Mouse (Mus musculus) spleen, postnatal 14 days (tissue): ENCODE measurements around the gene Adamtsl5.
A peak's percentile ranks its signal among the peaks of the same experiment; 100 is the strongest.

Source experiments
- DNase-seq, 2 experiments: peaks; one replicate each; pipeline ENCODE4 v3.0.0; 2021 to 2022; ENCODE audit warnings: low spot score in 2 of 2

The Adamtsl5 gene

DNA sequence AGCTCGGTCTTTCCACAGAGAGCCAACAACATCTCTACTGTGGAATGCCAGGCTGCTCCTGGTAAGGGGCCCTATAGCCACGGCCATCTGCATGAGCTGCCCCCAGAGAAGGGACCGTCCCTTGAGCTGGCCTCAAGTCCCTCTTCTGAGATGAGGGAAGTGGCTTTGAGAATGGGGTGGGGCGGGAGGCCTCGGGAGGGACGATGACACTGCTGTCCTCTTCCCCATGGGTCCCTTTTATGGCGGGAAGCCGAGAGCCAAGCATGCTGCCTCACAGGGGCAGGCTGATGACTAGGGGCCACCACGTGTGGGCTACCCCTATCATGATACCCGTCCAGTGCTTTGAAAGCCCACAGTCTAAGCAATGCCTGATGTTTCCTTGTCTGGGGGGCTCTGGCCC lies 31.2 kb downstream of the Adamtsl5 start:
- no peak for DNase-seq

DNA sequence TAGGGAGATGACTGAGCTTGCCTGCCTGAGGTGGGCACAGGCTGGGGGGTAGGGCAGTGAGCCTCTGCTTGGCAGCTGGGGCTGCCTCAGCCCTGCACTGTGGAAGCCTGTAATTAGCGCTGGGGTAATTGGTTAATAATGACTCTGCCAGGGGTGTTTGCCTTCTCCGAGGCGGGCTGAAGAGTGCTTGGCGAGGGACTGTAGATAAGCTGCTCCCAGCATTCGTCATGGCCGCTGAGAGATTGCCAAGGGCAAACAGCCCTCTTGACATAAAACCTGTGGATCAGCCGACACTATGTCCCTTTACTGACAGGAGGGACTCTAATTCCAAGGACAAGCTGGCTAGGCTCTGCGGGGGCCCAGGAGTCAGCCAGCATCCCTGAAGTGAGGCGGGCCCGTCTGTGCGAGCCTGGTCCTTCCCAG lies 31.8 kb downstream of the Adamtsl5 start:
- DNase-seq: no peak

DNA sequence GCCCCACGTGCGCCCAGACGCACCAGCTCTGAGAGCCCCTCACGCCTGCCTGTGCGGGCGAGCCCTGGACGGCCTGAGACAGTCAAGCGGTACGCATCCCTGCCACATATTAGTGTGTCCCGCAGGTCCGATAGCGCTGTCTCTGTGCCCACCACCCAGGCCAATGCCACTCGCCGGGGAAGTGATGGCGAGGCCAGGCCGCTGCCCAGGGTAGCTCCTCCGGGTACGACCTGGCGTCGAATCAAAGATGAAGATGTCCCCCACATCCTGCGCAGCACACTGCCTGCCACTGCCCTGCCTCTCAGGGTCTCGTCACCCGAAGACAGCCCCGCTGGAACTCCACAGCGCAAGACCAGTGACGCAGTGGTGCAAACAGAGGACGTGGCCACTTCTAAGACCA lies 32.9 kb downstream of the Adamtsl5 start:
- DNase-seq: no peak

DNA sequence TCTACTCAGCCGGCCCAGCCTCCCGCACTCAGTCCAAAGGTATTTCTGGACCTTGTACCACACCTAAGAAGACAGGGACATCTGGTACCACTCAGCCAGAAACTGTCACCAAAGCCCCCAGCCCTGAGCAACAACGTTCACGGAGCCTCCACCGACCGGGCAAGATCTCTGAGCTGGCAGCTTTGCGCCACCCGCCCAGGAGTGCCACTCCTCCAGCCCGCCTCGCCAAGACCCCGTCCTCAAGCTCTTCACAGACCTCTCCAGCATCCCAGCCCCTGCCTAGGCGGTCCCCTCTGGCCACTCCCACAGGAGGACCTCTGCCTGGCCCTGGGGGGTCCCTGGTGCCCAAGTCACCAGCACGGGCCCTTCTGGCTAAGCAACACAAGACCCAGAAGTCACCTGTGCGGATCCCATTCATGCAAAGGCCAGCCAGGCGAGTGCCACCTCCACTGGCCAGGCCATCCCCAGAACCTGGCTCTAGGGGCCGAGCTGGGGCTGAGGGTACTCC lies 33.7 kb downstream of the Adamtsl5 start:
- DNase-seq: no peak

DNA sequence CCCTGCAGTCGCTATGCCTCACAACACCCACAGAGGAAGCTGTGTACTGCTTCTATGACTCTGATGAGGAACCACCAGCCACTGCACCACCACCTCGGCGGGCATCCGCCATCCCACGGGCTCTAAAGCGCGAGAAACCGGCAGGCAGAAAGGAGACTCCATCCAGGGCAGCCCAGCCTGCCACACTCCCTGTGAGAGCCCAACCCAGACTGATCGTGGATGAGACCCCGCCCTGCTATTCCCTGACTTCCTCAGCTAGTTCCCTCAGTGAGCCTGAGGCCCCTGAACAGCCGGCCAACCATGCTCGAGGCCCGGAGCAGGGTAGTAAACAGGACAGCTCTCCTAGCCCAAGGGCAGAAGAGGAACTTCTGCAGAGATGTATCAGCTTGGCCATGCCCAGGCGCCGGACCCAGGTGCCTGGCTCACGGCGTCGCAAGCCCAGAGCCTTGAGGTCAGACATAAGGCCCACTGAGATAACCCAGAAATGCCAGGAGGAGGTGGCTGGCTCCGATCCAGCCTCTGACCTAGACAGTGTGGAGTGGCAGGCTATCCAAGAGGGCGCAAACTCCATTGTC lies 34.5 kb downstream of the Adamtsl5 start:
- peak in 1 of 2 experiments; percentile 48 for DNase-seq

DNA sequence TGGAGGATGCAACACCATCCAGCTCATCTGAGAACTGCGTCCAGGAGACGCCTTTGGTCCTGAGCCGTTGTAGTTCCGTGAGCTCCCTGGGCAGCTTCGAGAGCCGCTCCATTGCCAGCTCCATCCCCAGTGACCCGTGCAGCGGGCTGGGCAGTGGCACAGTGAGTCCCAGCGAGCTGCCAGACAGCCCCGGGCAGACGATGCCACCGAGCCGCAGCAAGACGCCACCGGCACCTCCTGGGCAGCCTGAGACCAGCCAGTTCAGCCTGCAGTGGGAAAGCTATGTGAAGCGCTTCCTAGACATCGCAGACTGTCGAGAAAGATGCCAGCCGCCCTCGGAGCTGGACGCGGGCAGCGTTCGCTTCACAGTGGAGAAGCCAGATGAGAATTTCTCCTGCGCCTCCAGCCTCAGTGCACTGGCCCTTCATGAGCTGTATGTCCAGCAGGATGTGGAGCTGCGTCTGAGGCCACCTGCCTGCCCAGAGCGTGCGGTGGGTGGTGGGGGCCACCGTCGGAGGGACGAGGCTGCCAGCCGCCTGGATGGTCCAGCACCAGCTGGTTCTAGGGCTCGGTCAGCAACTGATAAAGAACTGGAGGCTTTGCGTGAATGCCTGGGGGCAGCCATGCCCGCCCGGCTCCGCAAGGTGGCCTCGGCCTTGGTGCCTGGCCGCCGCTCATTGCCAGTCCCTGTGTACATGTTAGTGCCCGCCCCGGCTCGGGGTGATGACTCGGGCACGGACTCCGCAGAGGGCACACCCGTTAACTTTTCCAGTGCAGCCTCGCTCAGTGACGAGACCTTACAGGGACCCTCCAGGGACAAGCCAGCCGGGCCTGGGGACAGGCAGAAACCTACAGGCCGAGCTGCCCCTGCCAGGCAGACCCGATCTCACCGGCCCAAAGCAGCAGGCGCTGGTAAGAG lies 35.4 kb downstream of the Adamtsl5 start:
- DNase-seq: no peak

DNA sequence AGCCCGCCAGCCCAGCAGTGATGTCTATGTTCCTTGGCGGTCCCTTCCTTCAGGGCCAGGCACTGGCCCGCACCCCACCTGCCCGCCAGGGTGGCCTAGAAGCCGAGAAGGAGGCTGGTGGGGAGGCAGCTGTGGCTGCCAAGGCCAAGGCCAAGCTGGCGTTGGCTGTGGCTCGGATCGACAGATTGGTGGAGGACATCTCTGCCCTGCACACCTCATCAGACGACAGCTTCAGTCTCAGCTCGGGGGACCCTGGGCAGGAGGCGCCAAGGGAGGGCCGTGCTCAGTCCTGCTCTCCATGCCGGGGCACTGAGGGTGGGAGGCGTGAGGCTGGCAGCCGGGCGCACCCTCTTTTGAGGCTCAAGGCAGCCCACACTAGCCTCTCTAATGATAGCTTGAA lies 36.7 kb downstream of the Adamtsl5 start:
- DNase-seq: no peak

DNA sequence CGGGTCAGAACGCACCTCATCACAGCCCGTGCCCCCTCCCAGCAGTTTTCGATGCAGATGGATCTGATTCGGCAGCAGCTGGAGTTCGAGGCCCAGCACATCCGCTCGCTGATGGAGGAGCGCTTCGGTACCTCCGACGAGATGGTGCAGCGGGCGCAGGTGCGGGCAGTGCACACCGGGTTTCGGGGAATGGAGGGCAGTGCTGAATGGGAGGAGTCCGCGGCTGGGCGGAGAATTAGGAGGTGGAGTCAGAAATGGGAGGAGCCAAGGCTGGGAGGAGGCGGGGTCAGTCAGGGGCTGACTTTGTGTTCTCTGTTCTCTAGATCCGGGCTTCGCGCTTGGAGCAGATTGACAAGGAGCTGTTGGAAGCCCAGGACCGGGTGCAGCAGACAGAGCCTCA lies 43.4 kb downstream of the Adamtsl5 start:
- DNase-seq: peak; percentile 48 to 52

DNA sequence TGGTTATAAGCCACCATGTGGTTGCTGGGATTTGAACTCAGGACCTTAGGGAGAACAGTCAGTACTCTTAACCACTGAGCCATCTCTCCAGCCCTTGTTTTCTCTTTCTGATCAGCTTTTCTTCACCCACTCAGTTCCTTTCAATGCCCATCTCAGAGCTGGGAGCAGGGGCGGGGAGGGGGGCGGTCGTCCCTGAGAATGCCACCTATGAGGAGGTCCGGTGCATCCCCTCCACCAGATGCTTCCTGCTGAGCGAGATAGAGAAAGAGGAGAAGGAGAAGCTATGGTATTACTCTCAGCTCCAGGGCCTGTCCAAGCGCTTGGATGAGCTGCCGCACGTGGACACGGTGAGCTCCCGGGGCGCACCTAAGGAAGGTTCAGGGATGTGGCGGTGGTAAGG lies 43.8 kb downstream of the Adamtsl5 start:
- no peak for DNase-seq

DNA sequence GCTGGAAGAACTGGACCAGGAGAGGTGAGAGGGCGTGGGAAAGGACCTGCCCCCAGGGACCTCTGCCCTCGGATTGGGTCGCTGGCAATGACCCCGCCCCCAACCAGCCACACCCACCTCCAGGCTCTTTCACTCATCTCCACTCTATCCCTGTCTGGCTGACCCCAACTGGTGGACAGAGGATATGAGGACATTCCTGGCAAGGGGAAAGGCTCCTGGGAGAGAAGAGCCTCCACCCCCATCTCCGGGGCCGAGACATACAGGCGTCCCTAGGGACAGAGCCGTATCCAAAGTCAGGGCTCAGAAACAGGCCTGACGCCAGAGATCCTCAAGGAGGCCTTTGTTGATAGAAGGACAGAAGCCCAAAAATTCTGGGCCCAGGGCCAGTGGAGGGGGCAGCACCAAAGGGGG lies 45.7 kb downstream of the Adamtsl5 start:
- DNase-seq: no peak

DNA sequence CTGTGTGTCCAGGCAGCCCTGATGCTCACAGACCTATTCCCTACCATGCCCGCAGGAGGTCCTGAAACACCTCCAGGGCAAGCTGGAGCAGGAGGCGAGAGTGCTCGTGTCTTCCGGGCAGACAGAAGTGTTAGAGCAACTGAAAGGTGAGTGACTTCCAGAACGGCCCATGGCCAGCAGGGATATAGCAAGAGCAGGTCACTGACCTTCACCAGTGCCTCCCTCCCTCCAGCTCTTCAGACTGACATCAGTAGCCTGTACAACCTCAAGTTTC lies 46.2 kb downstream of the Adamtsl5 start:
- DNase-seq: no peak

DNA sequence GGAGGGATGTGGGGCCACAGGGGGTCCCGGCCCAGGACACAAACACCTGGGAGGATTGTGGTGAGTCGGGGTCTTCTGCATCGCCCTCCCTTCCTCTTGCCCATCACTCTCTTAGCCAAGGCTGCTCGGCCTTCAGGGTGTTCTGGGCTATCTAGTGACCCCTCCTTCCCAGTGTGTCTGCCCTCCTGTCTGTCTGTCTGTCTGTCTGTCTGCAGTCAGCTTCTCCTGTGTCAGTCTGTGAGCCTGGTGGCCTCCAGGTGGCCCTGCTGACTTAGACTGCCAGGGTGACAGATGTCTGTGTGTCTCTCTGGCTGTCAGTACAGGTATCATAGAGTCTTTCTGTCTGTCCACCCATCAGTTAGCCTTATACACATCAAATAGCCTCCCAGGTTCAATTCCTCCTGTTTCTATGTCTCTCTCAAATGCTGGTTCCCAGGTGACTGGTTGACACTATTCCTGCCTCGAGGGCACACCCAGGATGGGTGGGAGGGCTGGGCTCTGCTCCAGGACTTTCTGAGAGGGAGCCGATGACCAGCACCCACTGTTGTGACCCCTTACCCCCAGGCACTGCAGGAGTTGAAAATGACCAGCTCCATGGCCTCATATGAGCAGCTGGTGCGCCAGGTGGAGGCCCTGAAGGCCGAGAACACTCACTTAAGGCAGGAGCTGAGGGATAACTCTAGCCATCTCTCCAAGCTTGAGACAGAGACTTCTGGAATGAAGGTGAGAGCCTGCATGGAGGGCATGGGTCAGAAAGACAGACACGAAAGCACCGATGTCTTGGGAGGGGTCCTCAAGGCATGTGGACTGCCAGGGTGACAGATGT lies 46.7 kb downstream of the Adamtsl5 start:
- DNase-seq: no peak

DNA sequence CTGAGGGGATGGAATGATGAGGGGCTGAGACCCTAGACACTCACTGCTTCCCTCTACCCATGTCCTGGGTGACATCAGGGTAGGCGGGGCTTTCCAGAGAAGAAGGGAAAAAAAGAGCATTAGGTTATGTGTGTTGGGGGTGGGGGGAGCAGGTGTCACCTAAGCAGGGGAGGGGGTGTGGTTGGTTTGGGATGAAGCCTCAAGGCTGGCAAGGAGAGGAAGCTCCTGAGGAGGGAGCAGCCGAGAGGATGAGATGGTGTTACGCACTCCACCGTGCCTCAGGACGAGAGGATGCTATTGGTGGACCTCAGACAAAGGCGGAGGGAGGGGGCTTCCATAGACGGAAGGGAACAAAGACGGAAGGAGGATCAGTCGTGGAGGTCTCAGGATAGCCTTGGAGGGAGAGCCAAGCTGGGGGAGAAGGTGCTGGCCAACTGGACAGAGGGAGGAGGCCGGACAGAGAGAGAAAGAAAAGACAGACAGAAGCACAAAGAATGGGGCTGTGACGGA lies 47.5 kb downstream of the Adamtsl5 start:
- DNase-seq: no peak

DNA sequence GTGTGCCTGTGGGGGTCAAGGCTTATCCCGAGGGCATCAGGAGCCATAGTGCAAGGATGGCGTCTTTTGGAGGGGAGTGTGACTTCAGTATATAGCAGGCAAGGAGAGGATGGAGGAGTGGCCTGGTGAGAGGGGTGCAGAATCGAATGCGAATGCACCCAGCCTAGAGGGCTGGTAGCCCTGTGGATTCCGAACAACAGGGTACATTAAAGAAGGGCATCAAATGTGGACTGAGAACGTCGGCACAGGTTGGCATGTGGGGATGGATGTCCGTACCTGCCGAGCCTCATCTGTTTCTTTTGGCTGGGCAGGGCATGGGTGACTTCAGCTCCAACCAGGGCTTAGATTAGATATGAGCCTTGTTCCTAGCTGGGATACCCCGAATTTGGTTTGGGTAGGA lies 48.4 kb downstream of the Adamtsl5 start:
- no peak for DNase-seq

DNA sequence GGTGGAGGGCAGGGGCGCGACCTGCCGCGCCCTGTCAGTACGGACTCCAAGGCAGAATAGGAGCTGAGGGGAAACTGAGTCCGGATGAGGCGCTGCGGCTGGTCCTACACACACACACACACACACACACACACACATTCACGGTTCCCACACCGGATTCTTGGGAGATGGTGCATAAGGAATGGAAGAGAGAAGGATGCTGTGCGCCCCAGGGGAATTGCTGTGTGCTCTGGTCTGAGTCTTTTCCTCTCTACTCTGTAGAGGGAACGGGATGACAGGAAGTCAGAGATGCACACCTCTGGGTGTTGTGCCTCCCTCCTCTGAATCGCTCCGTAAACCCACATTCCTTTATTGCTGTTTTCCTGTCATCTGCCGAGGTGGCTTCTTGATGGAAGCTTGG lies 48.9 kb downstream of the Adamtsl5 start:
- DNase-seq: no peak

DNA sequence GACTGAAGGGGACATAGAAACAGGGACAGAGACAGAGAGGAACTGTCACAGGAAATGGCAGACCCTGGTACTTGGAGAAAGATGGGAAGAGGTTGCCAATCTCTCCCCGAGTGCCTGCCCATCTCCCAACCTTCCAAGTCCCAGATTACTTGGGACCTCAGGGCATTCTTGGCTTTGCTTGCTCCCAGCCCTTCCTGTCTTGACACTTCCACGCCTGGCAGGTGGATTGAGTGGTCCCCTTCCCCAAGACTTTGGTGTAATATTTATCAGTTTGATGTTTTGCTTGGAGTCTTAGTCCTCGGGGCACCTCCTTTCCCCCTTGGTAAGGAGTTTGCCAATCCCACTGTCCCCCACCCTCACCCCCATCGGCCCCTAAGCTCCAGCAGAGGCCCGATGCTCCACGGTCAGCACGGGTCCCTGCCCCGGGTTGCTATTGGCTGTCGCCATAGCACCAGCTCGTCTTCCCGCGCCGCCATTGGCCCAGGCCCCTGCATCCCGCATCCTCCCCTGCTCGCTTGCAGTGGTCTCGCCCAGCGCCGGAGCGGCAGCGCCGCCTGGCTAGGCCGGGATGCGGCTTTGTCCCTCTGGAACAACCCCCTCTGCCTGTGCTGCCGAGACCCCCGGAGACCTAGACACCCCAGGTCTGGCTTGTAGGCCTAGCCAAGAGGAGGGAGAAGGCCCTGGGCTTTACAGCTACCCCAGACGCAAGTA lies 49.5 kb downstream of the Adamtsl5 start:
- no peak for DNase-seq

DNA sequence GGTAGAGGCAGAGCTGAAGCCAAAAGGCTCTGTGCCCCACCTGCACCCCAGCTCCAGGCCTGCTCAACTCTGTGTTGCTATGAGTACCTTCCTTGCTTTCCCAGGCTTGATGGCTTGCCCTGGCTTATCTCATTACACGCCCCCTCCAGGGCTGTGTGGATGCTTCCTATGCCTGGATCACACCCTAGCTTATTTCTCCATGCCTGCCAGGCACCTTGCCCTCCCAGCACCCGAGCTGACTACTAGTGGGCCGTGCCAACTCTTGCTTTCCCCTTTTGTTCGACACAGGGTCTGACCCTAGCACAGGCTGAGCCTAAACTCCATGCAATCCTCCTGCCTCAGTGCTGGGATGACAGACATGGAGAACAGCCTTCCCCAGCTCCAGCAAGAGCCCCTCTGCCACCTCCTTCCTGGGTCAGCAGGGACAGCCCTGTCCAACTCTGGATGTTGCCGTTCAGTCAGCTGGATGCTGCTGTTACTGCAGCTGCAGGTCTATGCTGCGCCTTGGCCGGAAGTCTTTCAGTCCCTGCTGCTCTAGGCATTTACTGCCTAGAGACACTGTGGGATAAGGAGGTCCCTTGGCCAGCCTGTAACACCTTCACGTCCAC lies 50.6 kb downstream of the Adamtsl5 start:
- DNase-seq: no peak

DNA sequence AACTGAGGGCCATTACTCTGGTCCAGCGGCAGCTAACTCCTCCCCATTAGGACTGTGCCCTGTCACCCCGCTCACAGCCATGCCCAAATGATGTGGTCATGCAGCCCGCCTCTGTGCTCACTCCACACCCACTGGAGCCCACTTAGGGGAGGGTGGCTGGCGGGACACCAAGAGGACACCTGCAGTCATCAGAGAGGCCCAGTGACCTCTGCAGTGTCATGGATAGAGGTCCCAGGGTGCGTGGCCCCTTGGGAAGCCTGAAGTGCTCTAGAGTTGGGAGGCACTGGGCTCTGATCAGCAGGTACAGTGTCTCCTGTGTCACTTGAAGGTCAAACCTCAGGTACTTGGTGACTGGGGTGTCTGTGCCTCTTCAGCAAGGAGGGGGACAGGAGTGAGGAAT lies 51.4 kb downstream of the Adamtsl5 start:
- DNase-seq: no peak

DNA sequence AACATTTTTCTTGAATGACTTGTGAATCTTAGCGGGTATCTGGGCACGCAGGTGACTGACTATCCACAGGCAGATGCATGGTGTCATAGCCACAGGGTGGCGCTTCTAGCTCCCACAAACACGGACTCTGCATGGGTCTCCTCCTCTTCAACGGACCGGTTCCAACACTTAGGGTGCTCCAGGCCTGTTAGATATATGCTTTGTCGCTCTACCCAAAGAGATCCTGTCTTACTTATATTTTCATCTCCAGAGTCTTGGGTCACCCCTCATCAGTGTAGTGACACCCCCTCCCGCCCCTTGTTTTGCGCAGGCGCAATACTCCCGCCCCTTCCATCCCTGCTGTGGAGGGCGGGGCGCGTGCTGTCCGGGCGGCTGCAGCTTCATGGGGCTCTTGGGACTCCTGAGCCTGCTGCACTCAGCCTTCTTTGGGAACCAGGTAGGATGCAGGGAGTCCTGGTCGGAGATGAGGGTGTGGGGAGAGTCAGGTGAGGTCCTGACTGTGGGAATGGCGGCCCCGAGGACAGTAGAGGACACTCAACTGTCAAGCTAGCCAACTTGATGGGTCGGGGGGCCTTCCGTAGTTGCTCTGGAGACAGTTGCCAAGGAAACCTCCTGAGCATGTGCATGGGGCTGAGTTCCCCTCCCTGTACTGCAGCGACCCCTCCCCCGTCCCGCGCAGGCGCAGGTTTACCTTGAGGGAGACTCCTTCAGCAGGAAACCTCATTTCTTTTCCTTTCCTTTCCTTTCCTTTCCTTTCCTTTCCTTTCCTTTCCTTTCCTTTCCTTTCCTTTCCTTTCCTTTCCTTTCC lies 52.4 kb downstream of the Adamtsl5 start, which contains the start of gene Apc2:
Gene Apc2 (plus strand): TSS at position 360 of the 808 bp plus-strand sequence.
- peak; percentile 49 to 65 for DNase-seq

DNA sequence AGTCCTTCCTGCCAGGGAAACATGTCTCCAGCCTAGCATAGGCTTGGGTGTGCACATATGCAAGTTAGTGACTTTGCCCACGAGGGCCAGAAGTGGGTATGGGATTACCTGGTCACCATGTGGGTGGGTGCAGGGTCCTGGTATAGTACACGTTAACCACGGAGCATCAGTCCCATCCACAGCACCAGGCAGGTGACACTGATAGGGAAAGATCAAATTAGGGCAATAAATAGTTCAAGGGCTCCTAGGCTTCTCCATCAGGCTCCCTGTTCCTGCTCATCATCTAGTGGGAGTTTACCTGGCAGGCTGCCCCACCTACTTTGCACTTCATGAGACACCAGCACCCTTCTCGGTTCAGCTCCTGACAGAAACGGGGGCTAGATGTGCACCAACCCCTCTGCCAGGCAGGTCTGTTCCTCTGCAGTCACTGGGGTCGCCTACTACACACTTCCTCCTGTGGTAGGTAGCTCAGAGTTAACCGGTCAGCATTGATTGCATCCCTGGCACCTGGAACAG lies 53.4 kb downstream of the Adamtsl5 start:
- DNase-seq: no peak
